Mouse (Mus musculus) heart, adult 2 months (tissue): ENCODE data around the gene Has3. TPM values are rescaled to one million over a fixed set of nuclear protein-coding genes. Genes with fewer than 3 reads are reported as not detected.
"Not testable (repeated sequence)": the region's sequence is repeated elsewhere in the genome, so short reads cannot be mapped to it uniquely, and the experiment has no call there.

Source experiments
- DNase-seq, 2 experiments: peaks; one replicate each; pipeline ENCODE4 v3.0.0; 2021
- H3K27ac ChIP-seq: fragments of 200-600 bp; 2 replicates; pipeline ENCODE4 v1.8.1; 2022
- H3K27me3 ChIP-seq: fragments of 200-500 bp; 2 replicates; pipeline ENCODE4 v1.6.1; 2012; ENCODE audit warnings: mild to moderate bottlenecking, low read length, inconsistent platforms, mixed read lengths; ENCODE audit not compliant: control insufficient read depth, insufficient read depth
- H3K36me3 ChIP-seq: fragments of 200-500 bp; 2 replicates; pipeline ENCODE4 v1.6.1; 2012; ENCODE audit warnings: low read length, inconsistent platforms; ENCODE audit not compliant: control insufficient read depth, insufficient read depth
- H3K4me1 ChIP-seq: fragments of 200-500 bp; 2 replicates; pipeline ENCODE4 v1.6.1; 2011; ENCODE audit warnings: low read length; ENCODE audit not compliant: control insufficient read depth, insufficient read depth
- H3K4me3 ChIP-seq: fragments of 200-600 bp; 2 replicates; pipeline ENCODE4 v1.8.1; 2022
- H3K79me2 ChIP-seq: fragments of 200-500 bp; replicated peaks from 2 replicates; pipeline ENCODE4 v1.6.1; 2012; ENCODE audit warnings: mild to moderate bottlenecking, inconsistent platforms, low read length, moderate library complexity, mixed read lengths; ENCODE audit not compliant: control insufficient read depth, insufficient read depth
- H3K9ac ChIP-seq: fragments of 200-500 bp; 2 replicates; pipeline ENCODE4 v1.6.1; 2012; ENCODE audit warnings: low read depth, mild to moderate bottlenecking, control low read depth, inconsistent platforms, low read length, mixed read lengths
- CTCF ChIP-seq: fragments of 200-600 bp; IDR thresholded peaks from 2 replicates; pipeline ENCODE4 v1.8.1; 2022; ENCODE audit warnings: antibody characterized with exemption, mild to moderate bottlenecking, moderate library complexity
- EP300 ChIP-seq: fragments of 200-500 bp; IDR thresholded peaks from 2 replicates; pipeline ENCODE4 v1.6.1; 2011; ENCODE audit warnings: low read depth, low read length, control low read depth; ENCODE audit not compliant: insufficient read depth
- POLR2A ChIP-seq: fragments of 200-500 bp; IDR thresholded peaks from 2 replicates; pipeline ENCODE4 v1.6.1; 2011; ENCODE audit warnings: mild to moderate bottlenecking, low read depth, low read length, control low read depth; ENCODE audit not compliant: insufficient read depth
- WGBS: fragments of 180-500 bp; shearing (Covaris S2); methylation state at CpG from one replicate; pipeline ENCODE4 v1.1.7; 2018; 5-methylcytosine and 5-hydroxymethylcytosine counted together
- intact Hi-C: fragments of 180-260 bp; cut with DNase I; formaldehyde crosslinking; loops from one replicate; pipeline ENCODE4 v1.15.1; 2025
- polyA plus RNA-seq: library from polyadenylated mRNA; depleted of rRNA; stranded (reverse); fragments of >200 nt; gene quantifications from 2 replicates; pipeline ENCODE4 v1.2.3, GENCODE M21; 2012
- total RNA-seq, 2 experiments: library from RNA; stranded (reverse); gene quantifications; 2 replicates each; pipeline ENCODE4 v1.2.3; 2021

Has3 gene
- total and polyA plus RNA-seq, 3 experiments = 0.66 to 1.1 (median 0.70) TPM

GRCm38 (mm10) chr8:106872454-106873034 is 2.5 kb downstream of the Has3 start:
- TF ChIP-seq CTCF = no peak
- TF ChIP-seq POLR2A = no peak
- TF ChIP-seq EP300 = no peak
- H3K4me1 ChIP-seq = peaks cover 13% of the 10 kb centered on the region
- H3K36me3 ChIP-seq = no peaks in the 10 kb centered on the region
- H3K4me3 ChIP-seq = no peak overlapping the region; the same call in 1 of the 2 replicates
- H3K9ac ChIP-seq = peak overlapping the region; percentile 77; the same call in 1 of the 2 replicates
- DNase-seq = no peak
- intact Hi-C loops = loop anchor here (2.0 to 5.0 kb wide), 3 partner anchors 14 to 155 kb away; no protein-coding TSS in a partner anchor
- 23% methylated on average over 8 of the region's 8 CpGs for WGBS
- H3K27ac ChIP-seq = peak overlapping the region; percentile 35
- H3K27me3 ChIP-seq = no peaks in the 10 kb centered on the region
- H3K79me2 ChIP-seq = no peaks in the 10 kb centered on the region

GRCm38 (mm10) chr8:106880121-106880707 is 10.2 kb downstream of the Has3 start:
- intact Hi-C loops = no loop called here
- peaks cover 4% of the 10 kb centered on the region; the same call in 1 of the 2 replicates for H3K4me1 ChIP-seq
- no peak overlapping the region for H3K9ac ChIP-seq
- peaks cover 5% of the 10 kb centered on the region for H3K36me3 ChIP-seq
- 69% methylated on average over 8 of the region's 8 CpGs for WGBS
- H3K27me3 ChIP-seq = no peaks in the 10 kb centered on the region
- no peak for DNase-seq
- H3K4me3 ChIP-seq = no peak overlapping the region
- TF ChIP-seq EP300 (no peak), CTCF (no peak), POLR2A (no peak)
- H3K27ac ChIP-seq = no peak overlapping the region
- H3K79me2 ChIP-seq = no peaks in the 10 kb centered on the region

GRCm38 (mm10) chr8:106884094-106884493 is 14.1 kb downstream of the Has3 start:
- H3K4me3 ChIP-seq, H3K4me1 ChIP-seq, H3K9ac ChIP-seq, H3K27ac ChIP-seq, H3K27me3 ChIP-seq, DNase-seq, intact Hi-C loops, H3K79me2 ChIP-seq: not testable (repeated sequence)
- 88% methylated on average over 11 of the region's 11 CpGs for WGBS
- peaks cover 13% of the 10 kb centered on the region for H3K36me3 ChIP-seq

- H3K79me2 ChIP-seq, DNase-seq, H3K27me3 ChIP-seq, H3K4me3 ChIP-seq, H3K27ac ChIP-seq, H3K9ac ChIP-seq, intact Hi-C loops, H3K4me1 ChIP-seq: not testable (repeated sequence)
- H3K36me3 ChIP-seq = peaks cover 13% of the 10 kb centered on the region
- WGBS = 89% methylated on average over 4 of the region's 4 CpGs
Observed at GRCm38 (mm10) chr8:106884826-106885400, 14.9 kb downstream of the Has3 start.

- Histone ChIP-seq H3K27me3 (no peaks in the 10 kb centered on the region), H3K27ac (no peak overlapping the region), H3K4me3 (no peak overlapping the region), H3K36me3 (peaks cover 17% of the 10 kb centered on the region), H3K79me2 (peaks cover 4% of the 10 kb centered on the region), H3K4me1 (peaks cover 11% of the 10 kb centered on the region), H3K9ac (no peak overlapping the region)
- intact Hi-C loops = loop anchor here (1.0 to 2.0 kb wide), 3 partner anchors 15 to 188 kb away; no protein-coding TSS in a partner anchor
- DNase-seq = peak; percentile 69 to 73
- 38% methylated on average over 5 of the region's 5 CpGs for WGBS
- TF ChIP-seq CTCF = peak; percentile 98
- peak; percentile 78 for TF ChIP-seq EP300
- no peak for TF ChIP-seq POLR2A
Observed at GRCm38 (mm10) chr8:106887336-106888189, 17.5 kb downstream of the Has3 start.

GRCm38 (mm10) chr8:106888803-106889202 is 18.8 kb downstream of the Has3 start:
- Histone ChIP-seq H3K9ac (no peak overlapping the region), H3K4me3 (no peak overlapping the region), H3K36me3 (peaks cover 12% of the 10 kb centered on the region), H3K27me3 (no peaks in the 10 kb centered on the region), H3K4me1 (peaks cover 7% of the 10 kb centered on the region), H3K27ac (no peak overlapping the region; the same call in 1 of the 2 replicates), H3K79me2 (peaks cover 7% of the 10 kb centered on the region)
- no peak for TF ChIP-seq POLR2A
- no peak for TF ChIP-seq EP300
- TF ChIP-seq CTCF = no peak
- no peak for DNase-seq
- intact Hi-C loops = no loop called here
- 27% methylated on average over 3 of the region's 3 CpGs for WGBS
